Mouse (Mus musculus) CH12.LX (cell line): ENCODE results near the gene Rusc1. TPM values are rescaled to one million over a fixed set of nuclear protein-coding genes. Genes with fewer than 3 reads are reported as not detected.

ENCODE experiments used
- DNase-seq: peaks from one replicate; pipeline ENCODE4 v3.0.0-alpha.2; 2013; ENCODE audit errors: extremely low read depth
- H3K27ac ChIP-seq: 2 replicates; pipeline ENCODE4 v1.5.1; 2012; ENCODE audit warnings: low read depth, mild to moderate bottlenecking, control low read depth, moderate library complexity; ENCODE audit not compliant: insufficient read depth
- H3K27me3 ChIP-seq: replicated peaks from 2 replicates; pipeline ENCODE3; 2012; ENCODE audit warnings: inconsistent platforms
- H3K36me3 ChIP-seq, 2 experiments: replicated peaks in 1 of 2; 2 replicates each; pipeline versions ENCODE3 to v1.6.1; 2012; ENCODE audit warnings: inconsistent platforms in 1 of 2, low read length in 1 of 2, mild to moderate bottlenecking in 1 of 2, mixed read lengths in 1 of 2, moderate library complexity in 1 of 2; ENCODE audit not compliant: control insufficient read depth in 1 of 2, insufficient read depth in 1 of 2
- H3K4me1 ChIP-seq, 2 experiments: 2 replicates each; pipeline ENCODE4 v1.6.1; 2012; ENCODE audit warnings: inconsistent platforms in 1 of 2, moderate library complexity in 1 of 2; ENCODE audit not compliant: insufficient read depth in 2 of 2, control insufficient read depth in 1 of 2
- H3K4me2 ChIP-seq: 2 replicates; pipeline ENCODE4 v1.6.1; 2012; ENCODE audit warnings: low read depth, mild to moderate bottlenecking, control low read depth; ENCODE audit not compliant: poor library complexity, insufficient read depth, severe bottlenecking
- H3K4me3 ChIP-seq, 3 experiments: fragments of 150-350 bp in 1 of 3; sonication (generic) in 1 of 3; replicated peaks in 1 of 3; 2 replicates each; pipeline versions ENCODE3 to v1.5.1; 2011 to 2012; ENCODE audit warnings: low read depth in 2 of 3, low read length in 2 of 3, mild to moderate bottlenecking in 2 of 3, moderate library complexity in 2 of 3, control low read depth in 1 of 3, improper control_type of control experiment in 1 of 3, inconsistent platforms in 1 of 3, mixed read lengths in 1 of 3; ENCODE audit not compliant: poor library complexity in 1 of 3
- H3K79me2 ChIP-seq: replicated peaks from 2 replicates; pipeline ENCODE4 v1.6.1; 2012; ENCODE audit warnings: mild to moderate bottlenecking, moderate library complexity; ENCODE audit not compliant: control insufficient read depth, poor library complexity, insufficient read depth, severe bottlenecking; ENCODE audit errors: extremely low read depth
- H3K9ac ChIP-seq: 2 replicates; pipeline ENCODE4 v1.6.1; 2012; ENCODE audit warnings: low read depth, mild to moderate bottlenecking, control low read depth, moderate library complexity; ENCODE audit not compliant: insufficient read depth
- H3K9me3 ChIP-seq: replicated peaks from 2 replicates; pipeline ENCODE3; 2012; ENCODE audit warnings: low read length, inconsistent platforms, mixed read lengths
- CHD2 ChIP-seq: IDR thresholded peaks from 2 replicates; pipeline ENCODE4 v1.6.1; 2011; ENCODE audit warnings: low read length, improper control_type of control experiment
- CTCF ChIP-seq, 2 experiments: IDR thresholded peaks in 1 of 2; conservative IDR thresholded peaks in 1 of 2; 2 replicates each; pipeline ENCODE4 v1.5.1; 2011 to 2012; ENCODE audit warnings: low read depth in 2 of 2, low read length in 2 of 2, improper control_type of control experiment in 1 of 2, inconsistent platforms in 1 of 2, mild to moderate bottlenecking in 1 of 2, moderate library complexity in 1 of 2
- E2F4 ChIP-seq: IDR thresholded peaks from 2 replicates; pipeline ENCODE4 v1.6.1; 2011; ENCODE audit warnings: low read depth, low read length, improper control_type of control experiment; ENCODE audit not compliant: insufficient replicate concordance
- EP300 ChIP-seq: IDR thresholded peaks from 2 replicates; pipeline ENCODE4 v1.6.1; 2011; ENCODE audit warnings: low read length, improper control_type of control experiment
- ETS1 ChIP-seq: conservative IDR thresholded peaks from 2 replicates; pipeline ENCODE4 v1.6.1; 2012; ENCODE audit warnings: low read depth, mild to moderate bottlenecking, inconsistent platforms, low read length, improper control_type of control experiment, moderate library complexity
- GABPA ChIP-seq: IDR thresholded peaks from 2 replicates; pipeline ENCODE4 v1.6.1; 2012; ENCODE audit warnings: low read depth, low read length, improper control_type of control experiment, inconsistent platforms; ENCODE audit not compliant: insufficient replicate concordance
- IRF4 ChIP-seq: IDR thresholded peaks from 2 replicates; pipeline ENCODE4 v1.6.1; 2014; ENCODE audit warnings: low read depth, mild to moderate bottlenecking, inconsistent platforms, low read length, improper control_type of control experiment
- KAT2A ChIP-seq: IDR thresholded peaks from 2 replicates; pipeline ENCODE4 v1.6.1; 2012; ENCODE audit warnings: low read length, improper control_type of control experiment, inconsistent platforms; ENCODE audit not compliant: insufficient replicate concordance
- MAX ChIP-seq: IDR thresholded peaks from 2 replicates; pipeline ENCODE4 v1.6.1; 2011; ENCODE audit warnings: low read length, improper control_type of control experiment
- NELFE ChIP-seq: IDR thresholded peaks from 2 replicates; pipeline ENCODE4 v1.6.1; 2011; ENCODE audit warnings: low read depth, low read length, improper control_type of control experiment
- NRF1 ChIP-seq: IDR thresholded peaks from 2 replicates; pipeline ENCODE4 v1.6.1; 2014; ENCODE audit warnings: low read depth, mild to moderate bottlenecking, inconsistent platforms, low read length, improper control_type of control experiment, moderate library complexity
- PAX5 ChIP-seq: IDR thresholded peaks from 2 replicates; pipeline ENCODE4 v1.6.1; 2012; ENCODE audit warnings: low read length, inconsistent platforms, mixed read lengths
- POLR2A ChIP-seq: IDR thresholded peaks from 2 replicates; pipeline ENCODE4 v1.6.1; 2011; ENCODE audit warnings: low read depth, mild to moderate bottlenecking, improper control_type of control experiment, low read length
- POLR2AphosphoS2 ChIP-seq: IDR thresholded peaks from 2 replicates; pipeline ENCODE4 v1.6.1; 2011; ENCODE audit warnings: low read depth, low read length, improper control_type of control experiment
- SMC3 ChIP-seq: IDR thresholded peaks from 2 replicates; pipeline ENCODE4 v1.6.1; 2011; ENCODE audit warnings: low read depth, low read length, improper control_type of control experiment
- TCF12 ChIP-seq: IDR thresholded peaks from 2 replicates; pipeline ENCODE4 v1.6.1; 2014; ENCODE audit warnings: low read depth, mild to moderate bottlenecking, inconsistent platforms, low read length, improper control_type of control experiment
- UBTF ChIP-seq: IDR thresholded peaks from 2 replicates; pipeline ENCODE4 v1.6.1; 2012; ENCODE audit warnings: low read depth, mild to moderate bottlenecking, inconsistent platforms, low read length, improper control_type of control experiment, moderate library complexity
- ZMIZ1 ChIP-seq: IDR thresholded peaks from 2 replicates; pipeline ENCODE4 v1.6.1; 2012; ENCODE audit warnings: low read depth, mild to moderate bottlenecking, inconsistent platforms, low read length, improper control_type of control experiment
- dilution Hi-C: fragments of 300-500 bp; cut with MboI; formaldehyde crosslinking; loops from 2 replicates; pipeline ENCODE4 v1.14.3; 2020; ENCODE audit warnings: low sequenced_read_pairs; ENCODE audit not compliant: extremely low pct_unique_long_range_greater_than_20kb, extremely low pct_ligation_motif_present
- in situ Hi-C: fragments of 300-500 bp; cut with MboI; formaldehyde crosslinking; loops from 3 replicates; pipeline ENCODE4 v1.14.3; 2019; ENCODE audit warnings: low sequenced_read_pairs, low pct_ligation_motif_present, low pct_unique_long_range_greater_than_20kb, mixed read lengths
- polyA plus RNA-seq: library from polyadenylated mRNA; unstranded; fragments of >175 nt; gene quantifications from 2 replicates; pipeline ENCODE4 v1.2.1, GENCODE M21; 2012; ENCODE audit warnings: low read depth; ENCODE audit not compliant: insufficient read length
- total RNA-seq, 2 experiments: library from RNA; depleted of rRNA; stranded (reverse); fragments of 300-350 nt in 1 of 2; fragments of >200 nt in 1 of 2; gene quantifications; 2 replicates each; pipeline ENCODE4 v1.2.3; 2012 to 2014

Rusc1 gene
- total and polyA plus RNA-seq, 3 experiments: 19.4 to 30.1 (median 19.7) TPM

DNA sequence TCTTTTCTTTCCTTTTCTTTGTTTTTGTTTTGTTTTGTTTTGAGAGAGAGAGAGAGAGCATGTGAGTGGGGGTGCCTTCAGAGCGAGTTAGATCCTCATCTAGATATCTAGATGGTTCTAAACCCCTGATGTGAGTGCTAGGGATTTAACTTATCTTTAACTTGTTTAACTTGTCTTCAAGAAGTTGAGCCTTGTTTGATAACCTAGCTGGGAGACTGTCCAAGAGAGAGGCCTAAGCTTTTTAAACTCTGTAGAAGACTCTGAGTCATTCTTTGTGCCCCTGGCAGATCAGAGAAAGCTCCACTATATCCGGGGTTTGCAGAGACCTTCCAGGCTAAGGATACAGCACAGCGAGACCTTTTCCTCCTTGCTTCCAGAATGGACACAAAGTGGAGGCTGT is 14.4 kb upstream of the Rusc1 start:
- H3K27ac ChIP-seq: no peak overlapping the region
- no peaks in the 10 kb centered on the region for H3K36me3 ChIP-seq
- no peak for TF ChIP-seq POLR2A
- no peak for TF ChIP-seq TCF12
- no peak for TF ChIP-seq CHD2
- no peak for TF ChIP-seq KAT2A
- no peak overlapping the region for H3K4me3 ChIP-seq
- H3K79me2 ChIP-seq: no peaks in the 10 kb centered on the region
- H3K27me3 ChIP-seq: no peaks in the 10 kb centered on the region
- in situ Hi-C loops (no loop called here), dilution Hi-C loops (no loop called here)
- H3K4me1 ChIP-seq: peaks cover 5 to 42% of the 10 kb centered on the region in 2 experiments; a peak in 3 of 4 replicates
- no peak overlapping the region for H3K4me2 ChIP-seq
- no peak overlapping the region for H3K9ac ChIP-seq
- no peak for DNase-seq
- H3K9me3 ChIP-seq: peaks cover 4% of the 10 kb centered on the region

DNA sequence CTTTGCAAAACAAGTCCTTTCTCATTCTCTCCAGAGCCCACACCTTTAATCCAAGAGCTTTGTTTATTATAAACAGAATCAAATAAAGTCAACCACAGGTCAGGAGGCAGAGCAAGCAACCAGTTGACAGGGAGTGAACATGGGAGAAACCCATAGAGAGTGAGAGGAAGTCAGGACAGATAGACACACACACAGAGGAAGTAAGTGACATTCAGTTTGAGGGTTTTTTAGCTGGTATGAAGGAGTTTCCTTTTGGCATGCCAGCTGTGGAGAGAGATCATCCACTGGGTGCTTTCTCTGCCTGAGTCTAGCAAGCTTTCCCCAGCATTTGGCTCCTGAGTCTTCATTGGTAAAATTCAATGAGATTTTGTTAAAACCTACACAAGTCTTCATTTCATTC is 13.8 kb upstream of the Rusc1 start:
- Histone ChIP-seq H3K9me3 (peaks cover 4% of the 10 kb centered on the region), H3K4me2 (no peak overlapping the region), H3K79me2 (no peaks in the 10 kb centered on the region), H3K4me1 (peaks cover 5 to 46% of the 10 kb centered on the region in 2 experiments; a peak in 3 of 4 replicates), H3K27ac (no peak overlapping the region), H3K4me3 (no peak overlapping the region), H3K9ac (no peak overlapping the region), H3K27me3 (no peaks in the 10 kb centered on the region), H3K36me3 (no peaks in the 10 kb centered on the region)
- in situ Hi-C loops (no loop called here), dilution Hi-C loops (no loop called here)
- no peak for DNase-seq
- TF ChIP-seq EP300: no peak
- TF ChIP-seq KAT2A: no peak
- TF ChIP-seq POLR2AphosphoS2: no peak
- TF ChIP-seq GABPA: no peak
- TF ChIP-seq UBTF: no peak
- TF ChIP-seq MAX: no peak
- TF ChIP-seq E2F4: no peak
- TF ChIP-seq ETS1: no peak
- no peak for TF ChIP-seq CHD2
- no peak for TF ChIP-seq IRF4
- TF ChIP-seq SMC3: no peak
- TF ChIP-seq NELFE: no peak
- TF ChIP-seq CTCF (conservative IDR thresholded peaks at IDR 0.05 in 1 of 2, IDR thresholded peaks at IDR 0.05 in 1 of 2; ENCODE audit: low read depth in 2 of 2, low read length in 2 of 2): no peak
- TF ChIP-seq ZMIZ1: no peak
- no peak for TF ChIP-seq NRF1
- TF ChIP-seq PAX5: no peak
